Mouse (Mus musculus) liver, embryonic 11.5 days (tissue): Measurements from ENCODE around the gene Socs3. TPM values are rescaled to one million over a fixed set of nuclear protein-coding genes. Genes with fewer than 3 reads are reported as not detected.

ENCODE experiments used
- ATAC-seq: fragments of 200-750 bp; cut with Nextera tagmentation; replicated peaks from 2 replicates; pipeline ENCODE4 v1.8.0; 2017; ENCODE audit warnings: moderate number of reproducible peaks, mild to moderate bottlenecking, moderate TSS enrichment, moderate library complexity; ENCODE audit not compliant: low FRiP score
- DNase-seq: peaks from one replicate; pipeline ENCODE4 v3.0.0-alpha.2; 2017; ENCODE audit warnings: low spot score
- H3K27ac ChIP-seq: fragments of 300-500 bp; sonication (generic); 2 replicates; pipeline ENCODE4 v1.5.1; 2014; ENCODE audit warnings: mild to moderate bottlenecking, low read depth, low read length, control low read depth
- H3K27me3 ChIP-seq: fragments of 300-500 bp; sonication (generic); replicated peaks from 2 replicates; pipeline ENCODE4 v1.6.1; 2014; ENCODE audit warnings: low read length, mixed read lengths; ENCODE audit not compliant: control insufficient read depth, insufficient read depth
- H3K36me3 ChIP-seq: fragments of 300-500 bp; sonication (generic); 2 replicates; pipeline ENCODE4 v1.6.1; 2014; ENCODE audit warnings: mild to moderate bottlenecking, low read length, moderate library complexity, mixed read lengths; ENCODE audit not compliant: control insufficient read depth, insufficient read depth
- H3K4me1 ChIP-seq: fragments of 300-500 bp; sonication (generic); replicated peaks from 2 replicates; pipeline ENCODE4 v1.6.1; 2014; ENCODE audit warnings: low read length, mixed read lengths; ENCODE audit not compliant: control insufficient read depth, insufficient read depth
- H3K4me2 ChIP-seq: fragments of 300-500 bp; sonication (generic); 2 replicates; pipeline ENCODE4 v1.6.1; 2014; ENCODE audit warnings: mild to moderate bottlenecking, control low read depth, moderate library complexity
- H3K4me3 ChIP-seq: fragments of 300-500 bp; sonication (generic); 2 replicates; pipeline ENCODE4 v1.5.1; 2014; ENCODE audit warnings: low read depth, low read length, control low read depth
- H3K9ac ChIP-seq: fragments of 300-500 bp; sonication (generic); 2 replicates; pipeline ENCODE4 v1.6.1; 2014; ENCODE audit warnings: low read depth, low read length, control low read depth
- H3K9me3 ChIP-seq: fragments of 300-500 bp; sonication (generic); 2 replicates; pipeline ENCODE4 v1.6.1; 2016; ENCODE audit warnings: low read length, inconsistent platforms, mixed read lengths; ENCODE audit not compliant: control insufficient read depth
- WGBS: fragments of 180-500 bp; shearing (Covaris S2); extraction: QIAGEN DNeasy Blood & Tissue Kit; methylation state at CpG from one replicate; pipeline ENCODE4 v1.1.7; 2014; 5-methylcytosine and 5-hydroxymethylcytosine counted together
- polyA plus RNA-seq: library from polyadenylated mRNA; unstranded; fragments of >200 nt; fragmentation: Nextera tagmentation; extraction: Ambion mirVana; gene quantifications from 2 replicates; pipeline ENCODE4 v1.2.1, GENCODE M21; 2014

Gene Socs3
- polyA plus RNA-seq, 1 experiment from 2014 or later, result 3.7 TPM

- H3K4me1 ChIP-seq, result peaks cover 24% of the 10 kb centered on the region
- no peaks in the 10 kb centered on the region for H3K9me3 ChIP-seq
- H3K4me3 ChIP-seq, result no peak overlapping the region
- no peak overlapping the region for H3K9ac ChIP-seq
- H3K4me2 ChIP-seq, result no peak overlapping the region
- no peaks in the 10 kb centered on the region for H3K36me3 ChIP-seq
- ATAC-seq (no peak), DNase-seq (no peak)
- peaks cover 10% of the 10 kb centered on the region; the same call in 1 of the 2 replicates for H3K27me3 ChIP-seq
- no peak overlapping the region for H3K27ac ChIP-seq
- WGBS, result 59% methylated on average over 7 of the region's 7 CpGs
Measured at GRCm38 (mm10) chr11:117958197-117958596, 11.7 kb downstream of the Socs3 start.

- Histone ChIP-seq H3K27ac (no peak overlapping the region), H3K4me1 (peaks cover 7% of the 10 kb centered on the region; the same call in 1 of the 2 replicates), H3K27me3 (peaks cover 17% of the 10 kb centered on the region), H3K4me3 (no peak overlapping the region), H3K9ac (no peak overlapping the region), H3K9me3 (no peaks in the 10 kb centered on the region), H3K36me3 (no peaks in the 10 kb centered on the region), H3K4me2 (no peak overlapping the region)
- DNase-seq, result no peak
- ATAC-seq, result no peak
- WGBS, result 51% methylated on average over 13 of the region's 13 CpGs
Measured at GRCm38 (mm10) chr11:117955621-117956020, 14.2 kb downstream of the Socs3 start.

- H3K4me1 ChIP-seq, result peaks cover 7% of the 10 kb centered on the region; the same call in 1 of the 2 replicates
- H3K9ac ChIP-seq, result no peak overlapping the region; the same call in 1 of the 2 replicates
- no peak for ATAC-seq
Measured at GRCm38 (mm10) chr11:117954819-117955218, 15.0 kb downstream of the Socs3 start.

GRCm38 (mm10) chr11:117954094-117954493 is 15.8 kb downstream of the Socs3 start:
- WGBS, result 44% methylated on average over 2 of the region's 2 CpGs
- H3K36me3 ChIP-seq, result no peaks in the 10 kb centered on the region
- H3K9ac ChIP-seq, result no peak overlapping the region
- H3K27me3 ChIP-seq, result peaks cover 31% of the 10 kb centered on the region
- H3K4me1 ChIP-seq, result peaks cover 9% of the 10 kb centered on the region
- ATAC-seq, result no peak
- no peak overlapping the region for H3K4me2 ChIP-seq
- no peak overlapping the region for H3K27ac ChIP-seq
- no peak for DNase-seq
- no peak overlapping the region for H3K4me3 ChIP-seq
- no peaks in the 10 kb centered on the region for H3K9me3 ChIP-seq

More at GRCm38 (mm10) chr11:117954819-117955218, 15.0 kb downstream of the Socs3 start:
- no peak for DNase-seq
- WGBS, result 78% methylated on average over 9 of the region's 9 CpGs
- Histone ChIP-seq H3K27ac (no peak overlapping the region), H3K4me3 (no peak overlapping the region), H3K27me3 (peaks cover 24% of the 10 kb centered on the region), H3K4me2 (no peak overlapping the region), H3K36me3 (no peaks in the 10 kb centered on the region), H3K9me3 (no peaks in the 10 kb centered on the region)

- DNase-seq (no peak), ATAC-seq (no peak)
- Histone ChIP-seq H3K36me3 (no peaks in the 10 kb centered on the region), H3K4me2 (no peak overlapping the region), H3K9me3 (no peaks in the 10 kb centered on the region), H3K9ac (no peak overlapping the region), H3K4me1 (peaks cover 7% of the 10 kb centered on the region), H3K4me3 (no peak overlapping the region), H3K27ac (no peak overlapping the region), H3K27me3 (peaks cover 27% of the 10 kb centered on the region)
- WGBS, result 55% methylated on average over 9 of the region's 9 CpGs
Measured at GRCm38 (mm10) chr11:117952174-117952933, 17.5 kb downstream of the Socs3 start.

GRCm38 (mm10) chr11:117951391-117951790 is 18.5 kb downstream of the Socs3 start:
- no peaks in the 10 kb centered on the region for H3K36me3 ChIP-seq
- peaks cover 7% of the 10 kb centered on the region for H3K4me1 ChIP-seq
- H3K9ac ChIP-seq, result no peak overlapping the region
- DNase-seq (no peak), ATAC-seq (no peak)
- WGBS, result 72% methylated on average over 6 of the region's 6 CpGs
- peaks cover 27% of the 10 kb centered on the region for H3K27me3 ChIP-seq
- no peak overlapping the region for H3K27ac ChIP-seq
- H3K9me3 ChIP-seq, result no peaks in the 10 kb centered on the region
- H3K4me3 ChIP-seq, result no peak overlapping the region
- no peak overlapping the region for H3K4me2 ChIP-seq

- Histone ChIP-seq H3K9ac (peak overlapping the region; percentile 39), H3K4me1 (peaks cover 7% of the 10 kb centered on the region), H3K4me2 (peak overlapping the region; percentile 75), H3K27me3 (peaks cover 27% of the 10 kb centered on the region), H3K9me3 (no peaks in the 10 kb centered on the region), H3K27ac (no peak overlapping the region), H3K4me3 (peak overlapping the region; percentile 38), H3K36me3 (no peaks in the 10 kb centered on the region)
- DNase-seq, result peak; percentile 66
- ATAC-seq, result peak; percentile 61
- WGBS, result 5% methylated on average over 49 of the region's 49 CpGs
Measured at GRCm38 (mm10) chr11:117949392-117950091, 20.3 kb downstream of the Socs3 start.

GRCm38 (mm10) chr11:117946996-117947419 is 22.8 kb downstream of the Socs3 start:
- DNase-seq (no peak), ATAC-seq (no peak)
- Histone ChIP-seq H3K9ac (no peak overlapping the region), H3K4me3 (no peak overlapping the region), H3K4me2 (no peak overlapping the region), H3K27ac (no peak overlapping the region), H3K4me1 (peaks cover 2% of the 10 kb centered on the region), H3K27me3 (peaks cover 23% of the 10 kb centered on the region), H3K9me3 (no peaks in the 10 kb centered on the region), H3K36me3 (no peaks in the 10 kb centered on the region)
- 56% methylated on average over 10 of the region's 10 CpGs for WGBS
